Mouse (Mus musculus) limb, embryonic 14.5 days (tissue): ENCODE measurements around the gene Prkar1b. TPM values are rescaled to one million over a fixed set of nuclear protein-coding genes. Genes with fewer than 3 reads are reported as not detected.

Experiments
- ATAC-seq: fragments of 200-750 bp; cut with Nextera tagmentation; 2 replicates; pipeline ENCODE4 v1.8.0; 2017; ENCODE audit warnings: low read depth, moderate number of reproducible peaks, moderate TSS enrichment; ENCODE audit not compliant: low FRiP score
- DNase-seq: peaks from one replicate; pipeline ENCODE4 v3.0.0-alpha.2; 2015; ENCODE audit warnings: low spot score
- H3K27ac ChIP-seq: fragments of 300-500 bp; sonication (generic); replicated peaks from 2 replicates; pipeline ENCODE4 v1.5.1; 2014; ENCODE audit warnings: low read depth, mild to moderate bottlenecking, low read length, moderate library complexity, mixed read lengths
- H3K27me3 ChIP-seq: fragments of 300-500 bp; sonication (generic); 2 replicates; pipeline ENCODE4 v1.6.1; 2014; ENCODE audit warnings: low read length, mixed read lengths; ENCODE audit not compliant: control insufficient read depth, insufficient read depth
- H3K36me3 ChIP-seq: fragments of 300-500 bp; sonication (generic); 2 replicates; pipeline ENCODE4 v1.6.1; 2014; ENCODE audit warnings: mild to moderate bottlenecking, low read length, moderate library complexity, mixed read lengths; ENCODE audit not compliant: control insufficient read depth, insufficient read depth
- H3K4me1 ChIP-seq: fragments of 300-500 bp; sonication (generic); 2 replicates; pipeline ENCODE4 v1.6.1; 2014; ENCODE audit warnings: antibody characterized with exemption, low read length, mixed read lengths; ENCODE audit not compliant: control insufficient read depth, insufficient read depth
- H3K4me2 ChIP-seq: fragments of 300-500 bp; sonication (generic); replicated peaks from 2 replicates; pipeline ENCODE4 v1.6.1; 2014; ENCODE audit warnings: low read depth, mild to moderate bottlenecking, low read length, moderate library complexity; ENCODE audit not compliant: severe bottlenecking
- H3K4me3 ChIP-seq: fragments of 300-500 bp; sonication (generic); replicated peaks from 2 replicates; pipeline ENCODE4 v1.5.1; 2014; ENCODE audit warnings: low read length
- H3K9ac ChIP-seq: fragments of 300-500 bp; sonication (generic); 2 replicates; pipeline ENCODE4 v1.6.1; 2014; ENCODE audit warnings: mild to moderate bottlenecking, low read depth, low read length, moderate library complexity; ENCODE audit not compliant: severe bottlenecking
- H3K9me3 ChIP-seq: fragments of 300-500 bp; sonication (generic); 2 replicates; pipeline ENCODE4 v1.6.1; 2016; ENCODE audit warnings: low read length; ENCODE audit not compliant: control insufficient read depth
- POLR2A ChIP-seq: fragments of 200-500 bp; IDR thresholded peaks from 2 replicates; pipeline ENCODE4 v1.8.0; 2012; ENCODE audit warnings: inconsistent platforms, mild to moderate bottlenecking, moderate library complexity, borderline replicate concordance; ENCODE audit not compliant: insufficient read depth, insufficient read length; ENCODE audit errors: extremely low read depth
- WGBS: fragments of 180-500 bp; shearing (Covaris S2); extraction: QIAGEN DNeasy Blood & Tissue Kit; methylation state at CpG from one replicate; pipeline ENCODE4 v1.1.7; 2014; 5-methylcytosine and 5-hydroxymethylcytosine counted together
- polyA plus RNA-seq, 2 experiments: library from polyadenylated mRNA; depleted of rRNA in 1 of 2; stranded (reverse) in 1 of 2; unstranded in 1 of 2; fragments of >200 nt; fragmentation: Nextera tagmentation in 1 of 2; extraction: Ambion mirVana in 1 of 2; gene quantifications; 2 replicates each; pipeline versions ENCODE4 v1.2.1 to v1.2.3; 2012 to 2014

Gene Prkar1b
- polyA plus RNA-seq, 2 experiments: 15.8 to 19.2 TPM

GRCm38 (mm10) chr5:139007141-139007775 is 142.5 kb downstream of the Prkar1b start:
- no peaks in the 10 kb centered on the region for H3K27me3 ChIP-seq
- ATAC-seq: no peak
- no peaks in the 10 kb centered on the region for H3K4me1 ChIP-seq
- H3K27ac ChIP-seq: no peak overlapping the region
- TF ChIP-seq POLR2A: no peak
- H3K4me2 ChIP-seq: no peak overlapping the region
- no peaks in the 10 kb centered on the region for H3K36me3 ChIP-seq
- 56% methylated on average over 4 of the region's 4 CpGs for WGBS
- DNase-seq: no peak
- no peak overlapping the region for H3K9ac ChIP-seq
- no peak overlapping the region for H3K4me3 ChIP-seq
- H3K9me3 ChIP-seq: peaks cover under 1% of the 10 kb centered on the region

GRCm38 (mm10) chr5:139004588-139004987 is 145.2 kb downstream of the Prkar1b start:
- Histone ChIP-seq H3K9me3 (peaks cover 8% of the 10 kb centered on the region), H3K9ac (no peak overlapping the region), H3K27ac (no peak overlapping the region), H3K4me2 (no peak overlapping the region), H3K27me3 (peaks cover 1% of the 10 kb centered on the region; the same call in 1 of the 2 replicates), H3K4me3 (no peak overlapping the region), H3K36me3 (no peaks in the 10 kb centered on the region), H3K4me1 (no peaks in the 10 kb centered on the region)
- WGBS: 80% methylated on average over 6 of the region's 6 CpGs
- ATAC-seq: no peak
- DNase-seq: peak; percentile 12
- TF ChIP-seq POLR2A: no peak

DNA sequence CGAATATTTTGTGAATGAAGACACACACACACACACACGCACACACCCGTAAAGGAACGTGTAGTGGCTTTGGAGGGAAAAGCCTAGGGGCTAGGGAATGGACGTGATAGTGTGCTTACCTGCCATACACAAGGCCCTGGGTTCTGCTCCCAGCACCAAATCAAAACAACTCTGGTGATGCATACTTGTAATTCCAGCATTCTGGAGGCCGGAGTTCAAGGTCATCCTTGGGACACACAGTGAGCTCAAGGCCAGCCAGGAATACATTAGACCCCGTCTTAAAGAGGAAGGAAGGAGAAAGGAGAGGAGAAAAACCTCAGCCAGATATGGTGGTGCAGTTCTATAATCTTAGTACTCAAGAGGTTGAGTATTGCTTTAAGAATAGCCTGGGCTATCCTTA is 150.1 kb downstream of the Prkar1b start:
- WGBS: 62% methylated on average over 7 of the region's 7 CpGs

GRCm38 (mm10) chr5:138997936-138998580 is 151.7 kb downstream of the Prkar1b start:
- ATAC-seq: 0 out of 2 replicates have a peak, but pooled peaks have one; percentile 1
- Histone ChIP-seq H3K4me3 (peak overlapping the region; percentile 73), H3K4me1 (peaks cover 37% of the 10 kb centered on the region), H3K27ac (no peak overlapping the region), H3K4me2 (peak overlapping the region; percentile 93), H3K9ac (no peak overlapping the region), H3K36me3 (no peaks in the 10 kb centered on the region), H3K27me3 (peaks cover 50% of the 10 kb centered on the region), H3K9me3 (peaks cover 8% of the 10 kb centered on the region)
- TF ChIP-seq POLR2A: no peak
- peak; percentile 38 for DNase-seq
- WGBS: 2% methylated on average over 30 of the region's 30 CpGs

More for the DNA sequence above, 150.1 kb downstream of the Prkar1b start:
- no peak overlapping the region for H3K27ac ChIP-seq
- H3K9ac ChIP-seq: no peak overlapping the region
- H3K4me3 ChIP-seq: no peak overlapping the region
- peaks cover 25% of the 10 kb centered on the region for H3K4me1 ChIP-seq
- no peak for TF ChIP-seq POLR2A
- no peak for DNase-seq
- peaks cover 39% of the 10 kb centered on the region for H3K27me3 ChIP-seq
- H3K9me3 ChIP-seq: peaks cover 8% of the 10 kb centered on the region
- H3K4me2 ChIP-seq: no peak overlapping the region
- no peaks in the 10 kb centered on the region for H3K36me3 ChIP-seq
- ATAC-seq: no peak

- peak within 1 kb of the TSS; percentile 71 for H3K9ac ChIP-seq
- H3K9me3 ChIP-seq: peaks cover 8% of the 10 kb centered on the region
- no peak within 1 kb of the TSS; the same call in 1 of the 2 replicates for H3K27ac ChIP-seq
- 2% methylated on average over 46 of the region's 48 CpGs for WGBS
- H3K4me1 ChIP-seq: peaks cover 44% of the 10 kb centered on the region
- DNase-seq (peak; percentile 81), ATAC-seq (peak; percentile 45; the same call in 1 of the 2 replicates)
- H3K36me3 ChIP-seq: no peaks in the 10 kb centered on the region
- peak within 1 kb of the TSS; percentile 73 for H3K4me3 ChIP-seq
- H3K27me3 ChIP-seq: peaks cover 58% of the 10 kb centered on the region
- no peak for TF ChIP-seq POLR2A
- H3K4me2 ChIP-seq: peak within 1 kb of the TSS; percentile 93
Observed at GRCm38 (mm10) chr5:138997171-138997788, 152.5 kb downstream of the Prkar1b start, which contains the start of gene Pdgfa. TSS of gene Pdgfa (minus strand) at chr5:138997370.
